Mouse (Mus musculus) heart, postnatal 0 days (tissue): ENCODE results near the gene Plekhm2. TPM values are rescaled to one million over a fixed set of nuclear protein-coding genes. Genes with fewer than 3 reads are reported as not detected.
A peak's percentile ranks its signal among the peaks of the same experiment; 100 is the strongest.

Experiments
- ATAC-seq: fragments of 200-750 bp; cut with Nextera tagmentation; 2 replicates; pipeline ENCODE4 v1.8.0; 2017; ENCODE audit warnings: low read depth, moderate number of reproducible peaks, moderate library complexity; ENCODE audit not compliant: insufficient read depth
- DNase-seq: peaks from one replicate; pipeline ENCODE4 v3.0.0-alpha.2; 2016; ENCODE audit warnings: low spot score
- H3K27ac ChIP-seq: fragments of 300-500 bp; sonication (generic); 2 replicates; pipeline ENCODE4 v1.5.1; 2014; ENCODE audit warnings: low read depth, mild to moderate bottlenecking
- H3K27me3 ChIP-seq: fragments of 300-500 bp; sonication (generic); 2 replicates; pipeline ENCODE4 v1.6.1; 2014; ENCODE audit warnings: low read length, mixed read lengths; ENCODE audit not compliant: control insufficient read depth, insufficient read depth
- H3K36me3 ChIP-seq: fragments of 300-500 bp; sonication (generic); replicated peaks from 2 replicates; pipeline ENCODE4 v1.6.1; 2014; ENCODE audit warnings: low read length, mixed read lengths; ENCODE audit not compliant: control insufficient read depth, insufficient read depth
- H3K4me1 ChIP-seq: fragments of 300-500 bp; sonication (generic); 2 replicates; pipeline ENCODE4 v1.6.1; 2014; ENCODE audit warnings: antibody characterized with exemption; ENCODE audit not compliant: control insufficient read depth, insufficient read depth
- H3K4me2 ChIP-seq: fragments of 300-500 bp; sonication (generic); 2 replicates; pipeline ENCODE4 v1.6.1; 2014; ENCODE audit warnings: low read depth, mild to moderate bottlenecking, low read length, moderate library complexity
- H3K4me3 ChIP-seq: fragments of 300-500 bp; sonication (generic); 2 replicates; pipeline ENCODE4 v1.5.1; 2014; ENCODE audit warnings: low read depth, low read length
- H3K9ac ChIP-seq: fragments of 300-500 bp; sonication (generic); replicated peaks from 2 replicates; pipeline ENCODE4 v1.6.1; 2014; ENCODE audit warnings: low read depth, low read length, mixed read lengths
- H3K9me3 ChIP-seq: fragments of 300-500 bp; sonication (generic); replicated peaks from 2 replicates; pipeline ENCODE4 v1.6.1; 2016; ENCODE audit warnings: low read length; ENCODE audit not compliant: control insufficient read depth
- CTCF ChIP-seq: IDR thresholded peaks from 2 replicates; pipeline ENCODE4 v1.5.1; 2016; ENCODE audit warnings: antibody characterized with exemption, control low read depth, low read depth
- EP300 ChIP-seq: IDR thresholded peaks from 2 replicates; pipeline ENCODE4 v1.6.1; 2016; ENCODE audit warnings: antibody characterized with exemption, low read depth
- WGBS: fragments of 180-500 bp; shearing (Covaris S2); extraction: QIAGEN DNeasy Blood & Tissue Kit; methylation state at CpG from one replicate; pipeline ENCODE4 v1.1.7; 2014; 5-methylcytosine and 5-hydroxymethylcytosine counted together
- polyA plus RNA-seq: library from polyadenylated mRNA; unstranded; fragments of >200 nt; fragmentation: Nextera tagmentation; extraction: Ambion mirVana; gene quantifications from 2 replicates; pipeline ENCODE4 v1.2.1, GENCODE M21; 2015
- total RNA-seq: library from RNA; depleted of rRNA; stranded (reverse); fragments of >200 nt; gene quantifications from 2 replicates; pipeline ENCODE4 v1.2.3, GENCODE M21; 2014; ENCODE audit warnings: low replicate concordance

Gene Plekhm2
- total and polyA plus RNA-seq, 2 experiments from 2014 or later, result 7.0 to 43.3 TPM

DNA sequence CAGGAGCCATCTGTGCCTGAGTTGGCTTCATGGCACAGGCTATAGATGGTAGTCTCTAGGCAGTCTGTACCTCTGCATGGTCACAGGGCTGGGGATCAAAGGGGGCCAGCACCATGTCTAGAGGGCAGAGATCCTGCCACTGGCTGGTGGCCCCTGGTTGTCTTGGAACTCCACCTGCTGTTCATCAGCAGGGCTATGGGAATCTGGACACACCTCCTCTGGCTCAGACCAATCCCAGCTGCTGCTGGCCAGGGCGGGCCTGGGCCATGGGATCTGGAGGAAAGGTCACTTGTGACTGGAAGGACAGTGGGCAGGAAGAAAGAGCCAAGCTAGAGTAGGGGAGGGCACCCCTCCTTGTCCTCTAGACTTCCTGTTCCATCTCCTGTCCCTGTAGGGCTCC, 41.0 kb downstream of the Plekhm2 start, which contains the start of gene Slc25a34:
TSS of gene Slc25a34 (minus strand) at position 156 of the 400 bp plus-strand sequence.
- peaks cover 10% of the 10 kb centered on the region for H3K4me1 ChIP-seq
- ATAC-seq, result peak; percentile 94
- no peaks in the 10 kb centered on the region for H3K9me3 ChIP-seq
- H3K4me3 ChIP-seq, result peak within 1 kb of the TSS; percentile 26; the same call in 1 of the 2 replicates
- H3K36me3 ChIP-seq, result peaks cover 32% of the 10 kb centered on the region
- H3K9ac ChIP-seq, result no peak within 1 kb of the TSS; the same call in 1 of the 2 replicates
- H3K4me2 ChIP-seq, result peak within 1 kb of the TSS; percentile 46
- WGBS, result 25% methylated on average over 1 of the region's 1 CpGs
- H3K27ac ChIP-seq, result peak within 1 kb of the TSS; percentile 91
- peak; percentile 92 for DNase-seq
- TF ChIP-seq EP300 (peak; percentile 57; the same call in 1 of the 2 replicates), CTCF (peak; percentile 32)
- no peaks in the 10 kb centered on the region for H3K27me3 ChIP-seq

DNA sequence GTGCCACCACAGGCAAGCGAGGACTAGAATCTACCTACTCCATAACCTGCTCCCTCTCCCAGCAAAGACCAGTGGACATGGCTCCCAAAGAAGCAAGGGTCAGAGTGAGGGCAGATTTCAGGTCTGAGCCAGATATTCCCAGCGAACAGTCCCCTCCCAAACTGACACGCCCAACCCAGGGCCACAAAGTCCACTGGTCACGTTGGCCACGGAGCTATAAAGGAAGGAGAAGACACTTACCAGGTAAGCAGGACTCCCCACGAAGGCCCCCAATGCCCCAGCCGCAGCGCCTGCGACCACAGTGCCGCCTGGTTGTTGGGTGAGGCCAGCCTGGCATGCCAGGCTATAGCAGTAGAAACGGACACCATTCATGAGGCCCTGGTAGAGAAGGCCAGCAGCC, 41.7 kb downstream of the Plekhm2 start:
- peaks cover 14% of the 10 kb centered on the region for H3K4me1 ChIP-seq
- no peaks in the 10 kb centered on the region for H3K9me3 ChIP-seq
- no peak overlapping the region; the same call in 1 of the 2 replicates for H3K9ac ChIP-seq
- peak overlapping the region; percentile 91 for H3K27ac ChIP-seq
- DNase-seq, result no peak
- ATAC-seq, result no peak
- 86% methylated on average over 11 of the region's 11 CpGs for WGBS
- H3K4me3 ChIP-seq, result peak overlapping the region; percentile 26; the same call in 1 of the 2 replicates
- no peaks in the 10 kb centered on the region for H3K27me3 ChIP-seq
- TF ChIP-seq CTCF, result no peak
- no peak for TF ChIP-seq EP300
- peaks cover 26% of the 10 kb centered on the region for H3K36me3 ChIP-seq
- peak overlapping the region; percentile 46 for H3K4me2 ChIP-seq

DNA sequence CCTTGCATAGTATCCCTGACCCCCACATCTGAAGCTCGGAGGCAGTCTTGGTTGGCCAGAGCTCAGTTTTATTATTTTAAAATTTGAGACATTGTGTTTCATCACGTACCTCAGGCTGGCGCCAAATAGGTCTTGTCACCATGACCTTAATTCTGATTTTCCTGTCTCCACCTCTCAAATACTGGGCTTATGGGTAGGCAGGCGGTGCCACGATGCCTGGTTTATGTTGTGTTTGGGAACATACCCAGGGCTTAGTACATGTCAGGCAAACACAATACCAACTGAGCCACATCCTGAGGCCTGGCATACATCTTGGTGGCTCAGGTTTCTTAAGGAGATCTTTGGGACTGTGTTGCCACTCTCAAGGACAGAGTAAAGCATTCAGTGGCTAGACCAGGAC, 42.1 kb downstream of the Plekhm2 start:
- TF ChIP-seq CTCF (no peak), EP300 (no peak)

DNA sequence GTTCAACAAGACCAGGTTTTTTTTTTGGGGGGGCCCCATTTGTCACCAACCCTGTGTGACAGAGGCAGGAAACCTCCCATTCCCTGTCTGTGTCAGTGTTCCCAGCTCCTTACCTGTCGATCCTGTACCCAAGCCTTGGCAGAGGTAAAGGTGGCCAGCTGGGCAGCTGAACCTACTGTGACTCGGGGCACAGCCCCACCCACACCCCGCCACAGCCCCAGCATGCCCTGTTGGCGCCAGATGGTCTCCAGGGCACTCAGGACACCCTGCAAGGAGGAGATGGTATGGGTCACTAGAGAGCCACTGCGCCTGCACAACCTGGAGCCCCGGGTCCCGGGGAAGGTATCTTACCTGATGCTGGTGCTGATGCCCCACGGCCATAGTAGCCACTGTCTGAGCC, 42.6 kb downstream of the Plekhm2 start:
- Histone ChIP-seq H3K9ac (no peak overlapping the region), H3K4me1 (peaks cover 20% of the 10 kb centered on the region), H3K4me2 (peak overlapping the region; percentile 46; the same call in 1 of the 2 replicates), H3K27ac (no peak overlapping the region), H3K36me3 (peaks cover 18% of the 10 kb centered on the region), H3K9me3 (no peaks in the 10 kb centered on the region), H3K27me3 (no peaks in the 10 kb centered on the region), H3K4me3 (no peak overlapping the region; the same call in 1 of the 2 replicates)
- no peak for ATAC-seq
- no peak for DNase-seq
- no peak for TF ChIP-seq EP300
- TF ChIP-seq CTCF, result no peak
- WGBS, result 85% methylated on average over 8 of the region's 8 CpGs

More for the DNA sequence above, 42.1 kb downstream of the Plekhm2 start:
- no peaks in the 10 kb centered on the region for H3K9me3 ChIP-seq
- peak overlapping the region; percentile 26; the same call in 1 of the 2 replicates for H3K4me3 ChIP-seq
- H3K27me3 ChIP-seq, result no peaks in the 10 kb centered on the region
- H3K4me2 ChIP-seq, result peak overlapping the region; percentile 46; the same call in 1 of the 2 replicates
- H3K36me3 ChIP-seq, result peaks cover 21% of the 10 kb centered on the region
- ATAC-seq (no peak), DNase-seq (no peak)
- WGBS, result 79% methylated on average over 5 of the region's 5 CpGs
- H3K9ac ChIP-seq, result no peak overlapping the region
- H3K4me1 ChIP-seq, result peaks cover 18% of the 10 kb centered on the region
- H3K27ac ChIP-seq, result peak overlapping the region; percentile 91; the same call in 1 of the 2 replicates

- ATAC-seq (no peak), DNase-seq (no peak)
- 67% methylated on average over 8 of the region's 8 CpGs for WGBS
- TF ChIP-seq EP300, result no peak
- no peak for TF ChIP-seq CTCF
- H3K4me2 ChIP-seq, result no peak overlapping the region
- H3K9me3 ChIP-seq, result no peaks in the 10 kb centered on the region
- peaks cover 20% of the 10 kb centered on the region for H3K4me1 ChIP-seq
- no peak overlapping the region for H3K27ac ChIP-seq
- H3K36me3 ChIP-seq, result peaks cover 11% of the 10 kb centered on the region
- H3K4me3 ChIP-seq, result no peak overlapping the region
- H3K9ac ChIP-seq, result no peak overlapping the region
- H3K27me3 ChIP-seq, result no peaks in the 10 kb centered on the region
Observed at GRCm38 (mm10) chr4:141621297-141621696, 43.4 kb downstream of the Plekhm2 start.
